Mouse (Mus musculus) embryonic facial prominence, embryonic 11.5 days (tissue): ENCODE results near the gene Olfr742. TPM values are rescaled to one million over a fixed set of nuclear protein-coding genes. Genes with fewer than 3 reads are reported as not detected.

Source experiments
- ATAC-seq: fragments of 200-750 bp; cut with Nextera tagmentation; replicated peaks from 2 replicates; pipeline ENCODE4 v1.8.0; 2017; ENCODE audit warnings: low read depth; ENCODE audit not compliant: insufficient number of reproducible peaks, low FRiP score, low TSS enrichment
- DNase-seq: peaks from one replicate; pipeline ENCODE4 v3.0.0-alpha.2; 2015; ENCODE audit warnings: low spot score
- H3K27ac ChIP-seq: fragments of 300-500 bp; sonication (generic); replicated peaks from 2 replicates; pipeline ENCODE4 v1.5.1; 2014; ENCODE audit warnings: mild to moderate bottlenecking, low read depth, low read length, control low read depth
- H3K27me3 ChIP-seq: fragments of 300-500 bp; sonication (generic); 2 replicates; pipeline ENCODE4 v1.6.1; 2014; ENCODE audit warnings: mild to moderate bottlenecking, low read length, moderate library complexity, mixed read lengths; ENCODE audit not compliant: control insufficient read depth, insufficient read depth
- H3K36me3 ChIP-seq: fragments of 300-500 bp; sonication (generic); replicated peaks from 2 replicates; pipeline ENCODE4 v1.6.1; 2014; ENCODE audit warnings: low read depth, mild to moderate bottlenecking, low read length, moderate library complexity, mixed read lengths; ENCODE audit not compliant: control insufficient read depth, insufficient read depth
- H3K4me1 ChIP-seq: fragments of 300-500 bp; sonication (generic); 2 replicates; pipeline ENCODE4 v1.6.1; 2014; ENCODE audit warnings: low read length, mixed read lengths; ENCODE audit not compliant: control insufficient read depth, insufficient read depth
- H3K4me2 ChIP-seq: fragments of 300-500 bp; sonication (generic); 2 replicates; pipeline ENCODE4 v1.6.1; 2014; ENCODE audit warnings: low read depth, mild to moderate bottlenecking, control low read depth, low read length, moderate library complexity
- H3K4me3 ChIP-seq: fragments of 300-500 bp; sonication (generic); 2 replicates; pipeline ENCODE4 v1.5.1; 2014; ENCODE audit warnings: low read depth, low read length, control low read depth
- H3K9ac ChIP-seq: fragments of 300-500 bp; sonication (generic); replicated peaks from 2 replicates; pipeline ENCODE4 v1.6.1; 2014; ENCODE audit warnings: mild to moderate bottlenecking, control low read depth, low read length
- H3K9me3 ChIP-seq: fragments of 300-500 bp; sonication (generic); replicated peaks from 2 replicates; pipeline ENCODE4 v1.6.1; 2016; ENCODE audit warnings: mild to moderate bottlenecking, low read length, inconsistent platforms, mixed read lengths; ENCODE audit not compliant: control insufficient read depth
- WGBS: fragments of 180-500 bp; shearing (Covaris S2); extraction: QIAGEN DNeasy Blood & Tissue Kit; methylation state at CpG from one replicate; pipeline ENCODE4 v1.1.7; 2014; 5-methylcytosine and 5-hydroxymethylcytosine counted together
- polyA plus RNA-seq: library from polyadenylated mRNA; unstranded; fragments of >200 nt; fragmentation: Nextera tagmentation; extraction: Ambion mirVana; gene quantifications from 2 replicates; pipeline ENCODE4 v1.2.1, GENCODE M21; 2014

Olfr742 gene
- polyA plus RNA-seq, result not detected in 2 replicates

- WGBS, result 67% methylated on average over 2 of the region's 2 CpGs
- H3K4me3 ChIP-seq, result no peak within 1 kb of the TSS
- no peak for ATAC-seq
Measured at GRCm38 (mm10) chr14:50503300-50503699, at the start of gene Olfr742. Gene Olfr742 (plus strand): TSS chr14:50503600.

GRCm38 (mm10) chr14:50472438-50472837, 31.0 kb upstream of the Olfr742 start, which contains the start of gene Olfr741:
Gene Olfr741 (plus strand): TSS chr14:50472738.
- no peak for DNase-seq
- ATAC-seq, result no peak
- H3K4me1 ChIP-seq, result no peaks in the 10 kb centered on the region
- no peaks in the 10 kb centered on the region for H3K27me3 ChIP-seq
- no peak within 1 kb of the TSS for H3K27ac ChIP-seq
- no peaks in the 10 kb centered on the region for H3K36me3 ChIP-seq
- no peak within 1 kb of the TSS for H3K4me2 ChIP-seq
- H3K4me3 ChIP-seq, result no peak within 1 kb of the TSS
- no peaks in the 10 kb centered on the region for H3K9me3 ChIP-seq
- H3K9ac ChIP-seq, result no peak within 1 kb of the TSS
- WGBS, result 72% methylated on average over 2 of the region's 2 CpGs

More at GRCm38 (mm10) chr14:50503300-50503699, at the start of gene Olfr742:
- Histone ChIP-seq H3K9me3 (no peaks in the 10 kb centered on the region), H3K9ac (no peak within 1 kb of the TSS), H3K27ac (no peak within 1 kb of the TSS), H3K4me1 (no peaks in the 10 kb centered on the region), H3K4me2 (no peak within 1 kb of the TSS), H3K27me3 (no peaks in the 10 kb centered on the region), H3K36me3 (no peaks in the 10 kb centered on the region)
- DNase-seq, result no peak

- Histone ChIP-seq H3K9ac (no peak overlapping the region), H3K36me3 (no peaks in the 10 kb centered on the region), H3K27ac (no peak overlapping the region), H3K4me2 (no peak overlapping the region), H3K4me1 (no peaks in the 10 kb centered on the region), H3K27me3 (no peaks in the 10 kb centered on the region), H3K4me3 (no peak overlapping the region), H3K9me3 (no peaks in the 10 kb centered on the region)
- 78% methylated on average over 2 of the region's 2 CpGs for WGBS
- ATAC-seq (no peak), DNase-seq (no peak)
Measured at GRCm38 (mm10) chr14:50478406-50478805, 25.0 kb upstream of the Olfr742 start.

DNA sequence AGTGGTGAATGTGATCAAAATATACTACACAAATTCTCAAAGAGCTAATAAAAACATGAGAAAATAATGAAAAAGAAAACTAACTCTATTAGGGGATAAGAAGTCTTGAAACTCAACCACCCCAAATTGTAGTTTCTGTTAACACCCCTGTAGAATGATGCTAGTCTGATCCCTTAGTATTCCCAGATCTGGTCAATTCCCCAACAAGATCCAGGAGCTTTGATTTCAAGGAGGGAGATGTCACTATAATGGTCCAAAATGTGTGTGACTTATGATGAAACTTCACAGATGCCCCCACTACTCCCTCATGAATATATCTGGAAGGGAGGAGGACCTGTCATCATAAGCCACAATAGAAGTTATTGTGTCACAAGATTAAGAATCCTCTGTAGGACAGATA, 18.1 kb downstream of the Olfr742 start, which contains the start of gene Olfr743:
Gene Olfr743, plus strand, starts transcription at position 301 of the 400 bp plus-strand sequence.
- H3K4me3 ChIP-seq, result no peak within 1 kb of the TSS
- no peaks in the 10 kb centered on the region for H3K36me3 ChIP-seq
- H3K9me3 ChIP-seq, result no peaks in the 10 kb centered on the region
- no peak within 1 kb of the TSS for H3K9ac ChIP-seq
- ATAC-seq (no peak), DNase-seq (no peak)
- no peaks in the 10 kb centered on the region for H3K27me3 ChIP-seq
- H3K4me2 ChIP-seq, result no peak within 1 kb of the TSS
- H3K27ac ChIP-seq, result no peak within 1 kb of the TSS
- H3K4me1 ChIP-seq, result no peaks in the 10 kb centered on the region

DNA sequence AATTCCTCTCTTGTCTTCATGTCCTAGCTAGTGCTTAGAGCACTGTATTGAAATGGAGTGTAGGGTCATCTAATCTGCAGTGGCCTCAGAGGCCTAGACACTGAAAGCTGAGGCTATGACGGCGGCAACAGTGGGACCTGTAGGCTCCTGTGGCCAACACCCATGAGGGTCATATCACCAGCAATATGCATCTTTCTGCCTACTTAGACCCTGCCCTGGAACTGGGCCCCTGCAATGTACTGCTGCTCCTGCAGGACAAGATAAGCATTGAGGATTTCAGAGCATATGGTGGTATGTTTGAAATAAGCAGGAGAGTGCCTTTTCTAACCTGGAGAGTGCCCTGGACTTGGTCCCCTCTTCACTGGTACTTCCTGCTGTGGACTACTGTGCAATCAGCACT, 49.3 kb downstream of the Olfr742 start:
- no peak for DNase-seq
- Histone ChIP-seq H3K9me3 (no peaks in the 10 kb centered on the region), H3K4me3 (no peak overlapping the region), H3K27me3 (no peaks in the 10 kb centered on the region), H3K4me1 (no peaks in the 10 kb centered on the region), H3K9ac (no peak overlapping the region), H3K36me3 (no peaks in the 10 kb centered on the region), H3K4me2 (no peak overlapping the region), H3K27ac (no peak overlapping the region)
- no peak for ATAC-seq
- WGBS, result 91% methylated on average over 2 of the region's 2 CpGs

Other genes starting within 250 kb of the Olfr742 start
- gene Olfr732, start 219.4 kb upstream of the Olfr742 start, polyA plus RNA-seq, result not detected in 2 replicates
- gene Olfr733, start 202.1 kb upstream of the Olfr742 start, polyA plus RNA-seq, result not detected in 2 replicates
- not detected in 2 replicates for gene Olfr734, start 176.8 kb upstream of the Olfr742 start, polyA plus RNA-seq
- gene Olfr735, start 154.7 kb upstream of the Olfr742 start, polyA plus RNA-seq, result not detected in 2 replicates
- not detected in 2 replicates for gene Tlr11, start 145.7 kb upstream of the Olfr742 start, polyA plus RNA-seq
- not detected in 2 replicates for gene Olfr736, start 122.4 kb upstream of the Olfr742 start, polyA plus RNA-seq
- gene Olfr738, start 96.0 kb upstream of the Olfr742 start, polyA plus RNA-seq, result not detected in 2 replicates
- gene Olfr739, start 85.0 kb upstream of the Olfr742 start, polyA plus RNA-seq, result not detected in 2 replicates
- not detected in 2 replicates for gene Olfr740, start 58.1 kb upstream of the Olfr742 start, polyA plus RNA-seq
- not detected in 2 replicates for gene Olfr741, start 30.9 kb upstream of the Olfr742 start, polyA plus RNA-seq
- not detected in 2 replicates for gene Olfr743, start 18.2 kb downstream of the Olfr742 start, polyA plus RNA-seq
- not detected in 2 replicates for gene Olfr744, start 111.3 kb downstream of the Olfr742 start, polyA plus RNA-seq
- not detected in 2 replicates for gene Olfr745, start 135.8 kb downstream of the Olfr742 start, polyA plus RNA-seq
- not detected in 2 replicates for gene Olfr746, start 143.5 kb downstream of the Olfr742 start, polyA plus RNA-seq
- gene Olfr747, start 189.6 kb downstream of the Olfr742 start, polyA plus RNA-seq, result not detected in 2 replicates
- gene Olfr748, start 203.8 kb downstream of the Olfr742 start, polyA plus RNA-seq, result not detected in 2 replicates
- gene Olfr749, start 241.5 kb downstream of the Olfr742 start, polyA plus RNA-seq, result not detected in 2 replicates